Mouse (Mus musculus): ENCODE results near the gene Kcnmb1. TPM values are rescaled to one million over a fixed set of nuclear protein-coding genes. Genes with fewer than 3 reads are reported as not detected.

The Kcnmb1 gene
- polyA plus RNA-seq, 1 experiment from 2014 or later: 0.06 TPM

DNA sequence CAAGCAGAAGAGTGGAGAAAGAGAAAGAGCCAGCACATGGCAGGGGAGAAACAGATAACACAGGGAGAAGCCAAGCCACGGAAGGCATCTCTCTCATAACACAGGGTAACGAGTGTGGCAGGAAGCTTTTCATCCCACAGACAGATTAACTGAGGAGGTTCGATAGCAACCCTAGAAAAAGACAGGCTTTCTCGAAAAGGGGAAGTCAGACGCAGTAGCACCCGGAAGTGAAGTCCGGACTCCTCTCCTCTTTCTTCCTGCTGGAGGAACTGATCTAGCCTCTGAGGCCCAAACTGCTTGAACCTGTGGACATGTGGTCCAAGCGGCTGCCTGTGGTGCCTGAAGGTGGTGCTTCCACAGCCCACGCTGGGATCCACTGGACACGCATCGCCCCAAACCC, 45.4 kb downstream of the Kcnmb1 start:
- Histone ChIP-seq H3K36me3 (no peaks in the 10 kb centered on the region), H3K4me3 (no peak overlapping the region), H3K27ac (no peak overlapping the region), H3K4me1 (0 out of 2 replicates have a peak, but pooled peaks cover 10% of the 10 kb centered on the region), H3K9me3 (no peaks in the 10 kb centered on the region), H3K27me3 (no peaks in the 10 kb centered on the region), H3K4me2 (no peak overlapping the region), H3K9ac (no peak overlapping the region)
- ATAC-seq (ENCODE audit: insufficient number of reproducible peaks, insufficient read depth, low FRiP score, low TSS enrichment, low read depth): no peak
- WGBS: 84% methylated on average over 11 of the region's 11 CpGs

- Histone ChIP-seq H3K27me3 (no peaks in the 10 kb centered on the region), H3K27ac (no peak overlapping the region), H3K4me1 (0 out of 2 replicates have a peak, but pooled peaks cover 10% of the 10 kb centered on the region), H3K4me2 (no peak overlapping the region), H3K9ac (no peak overlapping the region), H3K9me3 (no peaks in the 10 kb centered on the region), H3K36me3 (no peaks in the 10 kb centered on the region), H3K4me3 (no peak overlapping the region)
- WGBS: 38% methylated on average over 9 of the region's 9 CpGs
- ATAC-seq (ENCODE audit: insufficient number of reproducible peaks, insufficient read depth, low FRiP score, low TSS enrichment, low read depth): no peak
Measured at GRCm38 (mm10) chr11:34008702-34009101, 45.9 kb downstream of the Kcnmb1 start.

DNA sequence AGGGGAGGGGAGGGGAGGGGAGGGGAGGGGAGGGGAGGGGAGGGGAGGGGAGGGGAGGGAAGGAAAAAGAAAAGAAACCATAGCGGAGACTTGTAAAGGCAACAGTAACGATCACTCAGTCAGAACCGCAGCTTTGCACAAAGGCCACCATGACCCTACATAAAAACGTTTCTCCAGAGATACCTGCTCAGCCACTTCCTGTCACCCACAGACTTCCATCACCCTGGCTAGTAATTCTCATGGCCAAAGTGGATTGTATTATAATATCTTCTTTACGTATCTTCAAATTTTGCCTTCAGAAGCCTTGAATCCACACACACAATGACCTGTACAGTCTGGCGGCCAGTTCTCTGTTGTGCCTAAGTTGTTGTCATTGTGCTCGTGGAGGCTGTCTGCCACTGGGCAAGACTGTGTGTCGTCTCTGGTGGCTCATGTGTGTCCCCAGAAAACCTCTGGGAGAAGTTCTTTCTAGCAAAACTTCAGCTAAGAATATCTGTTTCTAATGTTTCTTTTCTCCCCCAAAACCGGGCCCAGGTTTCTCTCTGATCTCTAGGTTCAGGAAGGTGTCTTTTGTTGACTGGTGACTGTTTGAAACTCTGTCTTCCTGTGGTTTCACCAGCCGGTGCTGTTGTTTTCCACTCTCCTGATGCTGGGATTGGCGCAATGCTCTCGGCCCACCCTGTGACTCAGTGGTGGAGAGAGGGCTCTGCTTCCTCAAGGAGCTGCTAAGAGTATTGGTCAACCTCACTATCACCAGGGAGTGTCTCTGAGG, 46.7 kb downstream of the Kcnmb1 start:
- Histone ChIP-seq H3K4me2 (no peak overlapping the region), H3K9ac (no peak overlapping the region), H3K9me3 (no peaks in the 10 kb centered on the region), H3K27ac (no peak overlapping the region), H3K4me1 (0 out of 2 replicates have a peak, but pooled peaks cover 10% of the 10 kb centered on the region), H3K36me3 (no peaks in the 10 kb centered on the region), H3K27me3 (no peaks in the 10 kb centered on the region), H3K4me3 (no peak overlapping the region)
- no peak for ATAC-seq (ENCODE audit: insufficient number of reproducible peaks, insufficient read depth, low FRiP score, low TSS enrichment, low read depth)
- whole genome bisulfite sequencing: 82% methylated on average over 12 of the region's 12 CpGs

- H3K36me3 ChIP-seq: no peaks in the 10 kb centered on the region
- ATAC-seq (ENCODE audit: insufficient number of reproducible peaks, insufficient read depth, low FRiP score, low TSS enrichment, low read depth): no peak
- 70% methylated on average over 7 of the region's 7 CpGs for WGBS
Measured at GRCm38 (mm10) chr11:34010133-34010858, 47.5 kb downstream of the Kcnmb1 start.

DNA sequence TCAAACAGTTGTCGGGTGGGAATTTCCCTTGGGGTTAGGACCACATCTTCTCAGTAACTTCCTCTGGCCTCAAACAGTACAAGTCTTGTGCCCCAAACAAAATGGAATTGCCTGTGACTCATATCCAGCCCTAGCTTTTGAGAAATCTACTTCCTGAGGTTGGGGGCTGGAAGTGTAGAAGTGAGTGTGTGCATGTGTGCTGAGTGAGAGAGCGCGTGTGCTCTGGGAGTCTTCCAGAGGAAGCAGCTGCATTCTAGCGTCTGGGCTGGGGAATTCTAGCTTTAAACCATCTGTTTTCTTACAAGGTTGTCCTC, 48.0 kb downstream of the Kcnmb1 start:
- no peak for ATAC-seq (ENCODE audit: insufficient number of reproducible peaks, insufficient read depth, low FRiP score, low TSS enrichment, low read depth)
- Histone ChIP-seq H3K9me3 (no peaks in the 10 kb centered on the region), H3K4me3 (no peak overlapping the region), H3K36me3 (no peaks in the 10 kb centered on the region), H3K27ac (no peak overlapping the region), H3K9ac (no peak overlapping the region), H3K27me3 (no peaks in the 10 kb centered on the region), H3K4me1 (0 out of 2 replicates have a peak, but pooled peaks cover 10% of the 10 kb centered on the region), H3K4me2 (no peak overlapping the region)
- 43% methylated on average over 4 of the region's 4 CpGs for WGBS

More at GRCm38 (mm10) chr11:34010133-34010858, 47.5 kb downstream of the Kcnmb1 start:
- Histone ChIP-seq H3K9me3 (no peaks in the 10 kb centered on the region), H3K9ac (no peak overlapping the region), H3K4me3 (no peak overlapping the region), H3K27ac (no peak overlapping the region), H3K27me3 (no peaks in the 10 kb centered on the region), H3K4me1 (0 out of 2 replicates have a peak, but pooled peaks cover 10% of the 10 kb centered on the region), H3K4me2 (no peak overlapping the region)

- H3K9me3 ChIP-seq: no peaks in the 10 kb centered on the region
- no peaks in the 10 kb centered on the region for H3K27me3 ChIP-seq
- H3K9ac ChIP-seq: no peak overlapping the region
- no peaks in the 10 kb centered on the region for H3K36me3 ChIP-seq
- no peak overlapping the region for H3K4me3 ChIP-seq
- 40% methylated on average over 6 of the region's 6 CpGs for WGBS
- no peak for ATAC-seq (ENCODE audit: insufficient number of reproducible peaks, insufficient read depth, low FRiP score, low TSS enrichment, low read depth)
- no peak overlapping the region for H3K4me2 ChIP-seq
- H3K27ac ChIP-seq: no peak overlapping the region
- H3K4me1 ChIP-seq: 0 out of 2 replicates have a peak, but pooled peaks cover 10% of the 10 kb centered on the region
Measured at GRCm38 (mm10) chr11:34012007-34012652, 49.3 kb downstream of the Kcnmb1 start.

Other genes with a start within 250 kb of the Kcnmb1 start
- 4.3 and 5.3 TPM in 2 replicates for gene Kcnip1, start 30.1 kb downstream of the Kcnmb1 start, polyA plus RNA-seq (2015; fragmentation: Nextera tagmentation; extraction: Ambion mirVana)
- 2.2 and 2.5 TPM in 2 replicates for gene Lcp2, start 83.9 kb downstream of the Kcnmb1 start, polyA plus RNA-seq (2015; fragmentation: Nextera tagmentation; extraction: Ambion mirVana)
- 1.1 TPM in 1 of 2 replicates, not detected in the other for gene 4930469K13Rik, start 135.5 kb downstream of the Kcnmb1 start, polyA plus RNA-seq (2015; fragmentation: Nextera tagmentation; extraction: Ambion mirVana)
- gene Foxi1, start 245.1 kb downstream of the Kcnmb1 start, polyA plus RNA-seq (2015; fragmentation: Nextera tagmentation; extraction: Ambion mirVana): 0.22 TPM in 1 of 2 replicates, not detected in the other

All from embryonic facial prominence, embryonic 13.5 days (tissue).